Mouse (Mus musculus) liver, postnatal 0 days (tissue): ENCODE results near the gene Twf1.
A peak's percentile ranks its signal among the peaks of the same experiment; 100 is the strongest.

Experiments
- CTCF ChIP-seq: sonication (generic); IDR thresholded peaks from 2 replicates; pipeline ENCODE4 v1.5.1; 2016; ENCODE audit warnings: antibody characterized with exemption, low read depth
- EP300 ChIP-seq: IDR thresholded peaks from 2 replicates; pipeline ENCODE4 v1.6.1; 2016; ENCODE audit warnings: antibody characterized with exemption, low read depth, mild to moderate bottlenecking

GRCm38 (mm10) chr15:94589219-94590075 lies at the start of gene Twf1:
- TF ChIP-seq CTCF (peak; percentile 47), EP300 (no peak)
